In genomic region chr10:39260061-39260460, GRCm38 (mm10) we compare ENCODE assay signal across 16 mouse cellular contexts.
"Had no signal": no experiment of that assay in that cellular context is flagged by ENCODE, and none has a peak within 500 bp of the region (broad histone marks: within the 10 kb centered on the region; RNA-seq: fewer than 3 reads in every experiment).

No protein-coding gene starts in this region.

- H3K4me1 ChIP-seq: liver, embryonic 13.5 days; liver, embryonic 15.5 days had no signal

- H3K4me2 ChIP-seq: liver, embryonic 13.5 days; liver, embryonic 15.5 days; lung, embryonic 14.5 days; midbrain, embryonic 12.5 days; midbrain, embryonic 15.5 days; neural tube, embryonic 12.5 days; stomach, embryonic 15.5 days had no signal

- H3K36me3 ChIP-seq: liver, embryonic 13.5 days; liver, embryonic 15.5 days; midbrain, embryonic 12.5 days; midbrain, embryonic 15.5 days; neural tube, embryonic 12.5 days; stomach, embryonic 15.5 days had no signal

- H3K9ac ChIP-seq: liver, embryonic 13.5 days; liver, embryonic 15.5 days; lung, embryonic 14.5 days; midbrain, embryonic 12.5 days; midbrain, embryonic 15.5 days; neural tube, embryonic 12.5 days; stomach, embryonic 15.5 days had no signal

- ATAC-seq: midbrain, embryonic 15.5 days had no signal

- DNase-seq: liver, embryonic 13.5 days; lung, adult 18-20 months; lung, embryonic 14.5 days; lung, postnatal 10 days; lung, postnatal 4 days; right cerebral cortex, postnatal 14 days; thymus, adult 18-20 months; thymus, postnatal 14 days; thymus, postnatal 36 days had no signal

- H3K9me3 ChIP-seq: liver, embryonic 13.5 days; liver, embryonic 15.5 days; megakaryocyte, embryonic 14.5 days; midbrain, embryonic 12.5 days; midbrain, embryonic 15.5 days; neural tube, embryonic 12.5 days; stomach, embryonic 15.5 days had no signal

- H3K4me3 ChIP-seq: liver, embryonic 13.5 days; liver, embryonic 15.5 days; midbrain, embryonic 12.5 days; midbrain, embryonic 15.5 days; neural tube, embryonic 12.5 days; stomach, embryonic 15.5 days had no signal

- H3K27me3 ChIP-seq: liver, embryonic 13.5 days; liver, embryonic 15.5 days; midbrain, embryonic 12.5 days; midbrain, embryonic 15.5 days; neural tube, embryonic 12.5 days; stomach, embryonic 15.5 days had no signal

- H3K27ac ChIP-seq: liver, embryonic 13.5 days; liver, embryonic 15.5 days; midbrain, embryonic 12.5 days; midbrain, embryonic 15.5 days; neural tube, embryonic 12.5 days; stomach, embryonic 15.5 days; stomach, postnatal 0 days had no signal
